Mouse (Mus musculus) forebrain, embryonic 15.5 days (tissue): Measurements from ENCODE around the gene Lilra6. TPM values are rescaled to one million over a fixed set of nuclear protein-coding genes. Genes with fewer than 3 reads are reported as not detected.
"Not testable (repeated sequence)": the region's sequence is repeated elsewhere in the genome, so short reads cannot be mapped to it uniquely, and the experiment has no call there.

Experiments used
- ATAC-seq: fragments of 200-750 bp; cut with Nextera tagmentation; replicated peaks from 2 replicates; pipeline ENCODE4 v1.8.0; 2017; ENCODE audit warnings: mild to moderate bottlenecking, moderate TSS enrichment, moderate library complexity
- H3K27ac ChIP-seq: fragments of 300-500 bp; sonication (generic); replicated peaks from 2 replicates; pipeline ENCODE4 v1.5.1; 2015; ENCODE audit warnings: mild to moderate bottlenecking, inconsistent platforms
- H3K27me3 ChIP-seq: fragments of 300-500 bp; sonication (generic); 2 replicates; pipeline ENCODE4 v1.6.1; 2015; ENCODE audit warnings: inconsistent platforms
- H3K36me3 ChIP-seq: fragments of 300-500 bp; sonication (generic); 2 replicates; pipeline ENCODE4 v1.6.1; 2015; ENCODE audit warnings: mild to moderate bottlenecking, inconsistent platforms
- H3K4me1 ChIP-seq: fragments of 300-500 bp; sonication (generic); 2 replicates; pipeline ENCODE4 v1.6.1; 2015; ENCODE audit warnings: inconsistent platforms
- H3K4me2 ChIP-seq: fragments of 300-500 bp; sonication (generic); replicated peaks from 2 replicates; pipeline ENCODE4 v1.6.1; 2015; ENCODE audit warnings: mild to moderate bottlenecking, inconsistent platforms
- H3K4me3 ChIP-seq: fragments of 300-500 bp; sonication (generic); 2 replicates; pipeline ENCODE4 v1.5.1; 2015; ENCODE audit warnings: mild to moderate bottlenecking, inconsistent platforms
- H3K9ac ChIP-seq: fragments of 300-500 bp; sonication (generic); replicated peaks from 2 replicates; pipeline ENCODE4 v1.6.1; 2015; ENCODE audit warnings: mild to moderate bottlenecking, inconsistent platforms
- H3K9me3 ChIP-seq: fragments of 300-500 bp; sonication (generic); 2 replicates; pipeline ENCODE4 v1.6.1; 2016; ENCODE audit warnings: inconsistent platforms
- whole genome bisulfite sequencing: fragments of 180-500 bp; shearing (Covaris S2); methylation state at CpG from one replicate; pipeline ENCODE4 v1.1.7; 2015; ENCODE audit warnings: mixed read lengths; 5-methylcytosine and 5-hydroxymethylcytosine counted together
- polyA plus RNA-seq: library from polyadenylated mRNA; unstranded; fragments of >200 nt; fragmentation: Nextera tagmentation; extraction: Ambion mirVana; gene quantifications from 2 replicates; pipeline ENCODE4 v1.2.1, GENCODE M21; 2015

The Lilra6 gene
- polyA plus RNA-seq, result not detected in 2 replicates

DNA sequence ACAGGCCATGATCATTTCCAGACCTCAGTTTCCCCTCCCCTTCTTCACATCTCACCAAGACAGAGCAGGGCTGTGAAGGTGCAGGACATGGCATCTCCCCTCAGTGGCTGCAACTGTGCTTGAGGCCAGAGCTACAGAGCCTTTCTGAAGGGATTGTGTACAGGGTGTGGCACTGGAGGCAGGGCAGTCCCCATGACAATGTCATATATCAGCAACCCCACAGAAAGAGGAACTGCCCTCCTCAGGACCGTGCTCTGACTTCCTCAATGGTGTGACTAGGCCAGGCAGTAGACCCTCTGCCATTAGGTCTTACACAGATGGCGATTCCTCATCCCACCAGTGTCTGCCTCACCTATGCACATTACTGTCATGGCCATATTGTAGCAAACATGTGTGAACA, at the start of gene Lilra6:
Lilra6 (minus strand) TSS at position 117 of the 400 bp plus-strand sequence.
- H3K4me3 ChIP-seq, H3K9ac ChIP-seq, H3K36me3 ChIP-seq, H3K4me2 ChIP-seq, H3K4me1 ChIP-seq, H3K27me3 ChIP-seq, ATAC-seq, H3K27ac ChIP-seq, H3K9me3 ChIP-seq: not testable (repeated sequence)
- WGBS, result 78% methylated on average over 2 of the region's 2 CpGs

DNA sequence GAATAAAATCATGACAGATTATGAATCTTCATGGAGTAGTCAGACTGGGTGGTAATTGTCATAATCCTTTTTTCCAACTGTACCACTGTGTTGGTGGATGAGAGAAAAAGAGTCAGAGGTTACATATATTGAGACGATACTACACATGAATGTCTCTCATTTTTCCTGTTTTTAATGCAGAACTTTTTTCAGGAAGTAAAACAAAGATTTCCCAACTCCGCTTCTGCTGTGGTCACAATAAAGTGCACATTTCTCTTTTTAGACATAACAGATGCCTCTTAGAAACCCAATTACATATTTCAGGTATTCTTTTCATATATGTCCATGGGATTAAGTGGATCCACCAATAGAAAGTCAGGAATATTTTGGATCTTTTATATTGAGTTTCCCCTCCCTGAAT, 46.7 kb upstream of the Lilra6 start:
- Histone ChIP-seq H3K4me1 (no peaks in the 10 kb centered on the region), H3K36me3 (no peaks in the 10 kb centered on the region), H3K4me3 (no peak overlapping the region), H3K27ac (no peak overlapping the region), H3K27me3 (no peaks in the 10 kb centered on the region), H3K4me2 (no peak overlapping the region), H3K9ac (no peak overlapping the region), H3K9me3 (no peaks in the 10 kb centered on the region)
- ATAC-seq, result no peak
- 92% methylated on average over 2 of the region's 2 CpGs for WGBS

DNA sequence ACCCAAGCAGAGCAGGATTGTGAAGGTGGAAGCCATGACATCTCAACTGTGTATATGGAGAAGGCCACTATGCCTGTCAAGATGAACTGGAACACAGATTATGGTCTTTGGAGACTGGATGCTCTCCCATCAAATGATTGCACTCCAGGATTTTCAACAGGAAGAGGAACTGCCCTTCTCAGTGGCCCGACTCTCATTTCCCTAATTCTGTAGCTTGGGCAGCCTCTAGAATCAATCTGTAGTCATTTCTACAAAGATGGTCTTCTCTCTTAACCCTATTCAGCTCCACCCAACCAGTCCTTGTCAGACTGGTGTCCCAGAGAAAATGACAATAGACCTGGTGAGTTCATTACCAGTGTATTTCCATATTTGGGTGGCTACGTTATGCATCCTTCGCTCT, 42.1 kb upstream of the Lilra6 start:
- Histone ChIP-seq H3K4me2 (no peak overlapping the region), H3K9ac (no peak overlapping the region), H3K27me3 (no peaks in the 10 kb centered on the region), H3K9me3 (no peaks in the 10 kb centered on the region), H3K4me1 (no peaks in the 10 kb centered on the region), H3K36me3 (no peaks in the 10 kb centered on the region), H3K4me3 (no peak overlapping the region), H3K27ac (no peak overlapping the region)
- no peak for ATAC-seq
- WGBS, result 86% methylated on average over 3 of the region's 3 CpGs

DNA sequence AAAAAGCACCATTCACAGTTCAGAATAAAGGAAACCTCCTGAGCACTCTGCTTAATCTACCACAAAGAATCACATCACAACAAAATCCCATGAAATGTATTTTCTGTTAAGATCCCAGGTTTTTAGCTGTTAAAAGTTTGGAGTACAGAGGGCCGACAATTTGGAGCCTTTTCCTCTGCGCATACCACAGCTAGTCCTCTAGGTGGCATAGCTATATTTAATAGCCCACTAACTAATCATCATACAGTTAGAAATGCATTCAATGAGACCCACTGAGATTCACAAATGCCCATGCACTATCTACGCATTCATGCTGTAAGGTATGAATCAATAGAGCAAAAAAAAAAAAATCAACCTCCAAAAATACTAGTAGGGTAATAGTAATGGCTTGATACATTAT, 33.9 kb upstream of the Lilra6 start:
- no peak for ATAC-seq
- Histone ChIP-seq H3K4me2 (no peak overlapping the region), H3K36me3 (no peaks in the 10 kb centered on the region), H3K27ac (no peak overlapping the region), H3K27me3 (no peaks in the 10 kb centered on the region), H3K4me1 (no peaks in the 10 kb centered on the region), H3K4me3 (no peak overlapping the region), H3K9me3 (no peaks in the 10 kb centered on the region), H3K9ac (no peak overlapping the region)
- WGBS, result 80% methylated on average over 3 of the region's 3 CpGs

DNA sequence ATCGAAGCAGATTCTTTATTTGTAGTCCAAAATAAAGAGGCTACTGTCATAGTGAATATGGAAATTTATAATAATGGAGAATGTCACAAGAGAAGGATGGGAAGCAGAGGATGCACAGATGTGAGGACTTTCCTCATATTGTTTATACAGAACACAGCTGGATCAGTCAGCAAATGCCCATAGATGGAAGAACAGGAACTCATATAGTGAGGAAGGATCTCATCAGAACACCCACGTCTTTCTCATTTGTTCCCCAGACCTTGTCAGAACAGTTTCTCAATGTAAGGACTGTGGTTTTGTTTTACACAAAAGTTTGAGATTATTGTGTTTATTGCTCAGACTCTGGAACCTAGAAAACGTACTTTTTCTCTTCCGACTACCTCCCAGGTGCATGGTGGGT, 32.9 kb upstream of the Lilra6 start:
- no peak overlapping the region for H3K4me3 ChIP-seq
- no peak for ATAC-seq
- H3K9me3 ChIP-seq, result no peaks in the 10 kb centered on the region
- H3K4me2 ChIP-seq, result no peak overlapping the region
- no peak overlapping the region for H3K27ac ChIP-seq
- no peaks in the 10 kb centered on the region for H3K27me3 ChIP-seq
- H3K9ac ChIP-seq, result no peak overlapping the region
- no peaks in the 10 kb centered on the region for H3K4me1 ChIP-seq
- 80% methylated on average over 4 of the region's 4 CpGs for WGBS
- no peaks in the 10 kb centered on the region for H3K36me3 ChIP-seq

DNA sequence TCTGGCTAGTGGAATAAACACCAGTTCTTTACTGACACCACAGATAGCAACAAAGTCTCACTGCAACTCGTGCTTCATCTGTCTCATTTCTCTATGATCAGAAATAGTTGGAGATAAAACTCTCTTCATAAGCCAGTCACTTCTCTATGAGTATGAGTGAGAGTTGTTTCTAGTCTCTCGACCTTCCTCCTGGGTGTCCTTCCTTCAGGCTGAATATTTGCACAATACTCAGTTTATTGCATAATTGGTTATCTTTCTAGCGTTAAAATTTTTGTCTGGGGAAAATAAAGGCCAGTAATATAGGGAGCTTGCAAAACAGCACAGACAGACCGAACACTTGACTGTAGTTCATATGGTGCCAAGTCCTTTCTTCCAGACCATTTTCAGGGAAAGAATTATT, 30.8 kb upstream of the Lilra6 start:
- H3K4me3 ChIP-seq, result no peak overlapping the region
- 66% methylated on average over 4 of the region's 4 CpGs for WGBS

DNA sequence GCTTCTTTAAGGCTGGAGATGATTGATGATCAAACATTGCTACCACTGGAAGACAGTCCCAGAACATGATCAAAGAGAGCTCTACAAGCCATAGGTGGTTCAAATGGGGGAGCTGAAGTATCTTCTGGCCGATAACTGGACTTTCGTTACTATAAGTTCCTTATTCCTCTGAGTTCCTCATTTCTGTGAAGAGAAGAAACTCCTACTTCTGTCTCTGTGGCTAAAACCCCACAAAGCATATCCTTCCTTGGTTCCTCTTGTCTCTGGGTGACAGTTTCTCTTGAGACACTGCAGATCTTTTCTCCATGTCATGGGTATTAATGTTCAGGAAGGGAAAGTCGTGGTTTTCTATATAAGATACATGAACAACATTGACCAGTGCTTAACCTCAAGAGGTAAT, 25.6 kb upstream of the Lilra6 start:
- H3K27ac ChIP-seq, result no peak overlapping the region

More for the DNA sequence above, 30.8 kb upstream of the Lilra6 start:
- Histone ChIP-seq H3K36me3 (no peaks in the 10 kb centered on the region), H3K9ac (no peak overlapping the region), H3K27ac (no peak overlapping the region), H3K9me3 (no peaks in the 10 kb centered on the region), H3K27me3 (no peaks in the 10 kb centered on the region), H3K4me1 (no peaks in the 10 kb centered on the region), H3K4me2 (no peak overlapping the region)
- ATAC-seq, result no peak

DNA sequence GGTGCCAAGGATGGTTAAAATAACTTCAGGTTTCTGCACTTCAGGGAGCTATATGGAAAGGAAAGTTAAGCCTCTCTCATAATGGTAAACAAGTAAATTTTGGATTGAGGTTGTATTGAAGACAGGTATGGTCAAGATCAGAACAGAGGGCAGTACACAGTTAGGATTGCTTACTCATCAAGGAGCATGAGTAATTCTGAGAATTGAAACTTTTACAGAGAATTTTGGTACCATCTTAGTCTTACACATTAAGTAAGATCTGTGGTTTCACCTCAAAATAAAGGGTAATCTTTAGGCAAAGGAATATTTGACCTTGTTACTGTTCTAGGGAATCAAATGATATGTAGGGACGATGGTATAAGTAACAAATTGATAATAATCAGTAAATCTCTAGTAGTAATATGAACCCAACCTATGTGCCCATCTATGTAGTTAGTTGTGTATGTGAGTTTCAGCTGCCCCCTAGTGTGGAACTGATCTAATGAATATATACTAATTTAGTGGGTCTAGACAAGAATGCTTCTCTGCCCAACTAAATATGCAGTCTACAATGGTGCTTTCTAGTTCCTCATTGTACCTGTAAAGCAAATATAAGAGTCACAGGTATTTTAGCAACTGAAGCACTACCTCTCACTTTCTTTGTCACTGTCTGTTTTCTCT, 24.7 kb upstream of the Lilra6 start:
- H3K9ac ChIP-seq, result no peak overlapping the region
- ATAC-seq, result no peak
- 73% methylated on average over 1 of the region's 1 CpGs for WGBS

More for the DNA sequence above, 25.6 kb upstream of the Lilra6 start:
- 83% methylated on average over 3 of the region's 3 CpGs for WGBS
- H3K36me3 ChIP-seq, result no peaks in the 10 kb centered on the region
- H3K9me3 ChIP-seq, result no peaks in the 10 kb centered on the region
- no peak overlapping the region for H3K9ac ChIP-seq
- no peak for ATAC-seq
- H3K27me3 ChIP-seq, result no peaks in the 10 kb centered on the region
- H3K4me2 ChIP-seq, result no peak overlapping the region
- H3K4me1 ChIP-seq, result no peaks in the 10 kb centered on the region
- no peak overlapping the region for H3K4me3 ChIP-seq

DNA sequence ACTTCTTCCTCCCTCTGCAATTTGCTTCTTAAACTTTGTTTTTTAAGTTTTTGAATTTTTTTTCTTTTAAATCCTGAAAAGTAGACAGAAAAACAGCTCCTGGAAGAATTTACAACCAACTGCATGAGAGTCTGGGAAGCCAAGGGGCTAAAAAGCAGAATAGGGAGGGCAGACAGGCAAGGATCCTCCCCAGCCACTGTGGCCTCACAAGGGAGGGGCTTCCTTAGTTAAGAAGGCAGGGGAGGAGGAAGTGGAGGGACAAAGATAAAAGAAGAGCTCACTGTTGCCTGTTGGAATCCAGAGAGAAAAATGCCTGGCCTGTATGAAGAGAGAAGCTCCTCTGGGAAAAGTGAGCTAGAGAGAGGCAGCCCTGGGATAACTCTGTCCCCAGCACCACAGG, 20.2 kb upstream of the Lilra6 start:
- not testable (repeated sequence) for H3K27ac ChIP-seq, H3K27me3 ChIP-seq, H3K9me3 ChIP-seq, H3K9ac ChIP-seq, H3K4me2 ChIP-seq, H3K4me3 ChIP-seq, ATAC-seq, H3K36me3 ChIP-seq, H3K4me1 ChIP-seq

More for the DNA sequence above, 24.7 kb upstream of the Lilra6 start:
- no peaks in the 10 kb centered on the region for H3K27me3 ChIP-seq
- no peak overlapping the region for H3K27ac ChIP-seq
- no peaks in the 10 kb centered on the region for H3K4me1 ChIP-seq
- H3K4me3 ChIP-seq, result no peak overlapping the region
- H3K9me3 ChIP-seq, result no peaks in the 10 kb centered on the region
- no peak overlapping the region for H3K4me2 ChIP-seq
- no peaks in the 10 kb centered on the region for H3K36me3 ChIP-seq

DNA sequence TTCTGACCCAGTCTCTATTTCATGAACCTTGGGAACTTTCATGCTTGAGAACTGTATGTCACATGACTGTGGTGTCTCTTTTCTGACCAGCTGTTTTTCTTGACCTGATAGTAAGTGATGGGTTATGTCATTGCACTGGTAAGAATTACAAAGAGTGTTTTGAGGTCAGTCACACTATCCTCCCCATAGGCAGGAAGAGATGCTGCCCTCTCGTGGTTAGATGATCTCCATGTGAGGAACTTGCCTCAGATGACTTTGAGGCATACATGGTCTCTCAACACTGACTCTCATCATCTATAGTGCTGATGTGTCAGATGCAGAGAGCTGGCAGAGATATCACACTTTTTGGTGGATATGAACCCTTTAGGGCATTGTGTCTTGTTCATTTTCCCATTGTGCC, 11.6 kb downstream of the Lilra6 start:
- Histone ChIP-seq H3K4me1 (no peaks in the 10 kb centered on the region), H3K27me3 (no peaks in the 10 kb centered on the region), H3K27ac (no peak overlapping the region), H3K36me3 (no peaks in the 10 kb centered on the region), H3K4me3 (no peak overlapping the region), H3K4me2 (no peak overlapping the region), H3K9me3 (no peaks in the 10 kb centered on the region), H3K9ac (no peak overlapping the region)
- ATAC-seq, result no peak
- 19% methylated on average over 1 of the region's 1 CpGs for WGBS

DNA sequence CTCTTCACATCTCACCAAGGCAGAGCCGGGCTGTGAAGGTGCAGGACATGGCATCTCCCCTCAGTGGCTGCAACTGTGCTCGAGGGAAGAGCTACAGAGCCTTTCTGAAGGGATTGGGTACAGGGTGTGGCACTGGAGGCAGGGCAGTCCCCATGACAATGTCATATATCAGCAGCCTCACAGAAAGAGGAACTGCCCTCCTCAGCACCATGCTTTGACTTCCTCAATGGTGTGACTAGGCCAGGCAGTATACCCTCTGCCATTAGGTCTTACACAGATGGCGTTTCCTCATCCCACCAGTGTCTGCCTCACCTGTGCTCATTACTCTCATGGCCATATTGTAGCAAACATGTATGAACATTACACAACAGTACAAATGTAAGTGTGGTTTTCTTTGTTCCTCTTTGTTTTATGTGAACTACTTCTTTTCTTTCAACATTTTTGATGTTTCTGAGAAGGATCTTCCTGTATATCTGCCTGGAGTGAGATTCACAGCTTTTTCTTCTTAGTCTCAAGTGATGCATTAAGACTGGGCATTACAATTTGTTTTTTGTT, 17.2 kb downstream of the Lilra6 start, which contains the start of gene Gm14548:
Gm14548 (minus strand) TSS at position 85 of the 555 bp plus-strand sequence.
- not testable (repeated sequence) for H3K4me1 ChIP-seq, H3K9ac ChIP-seq, H3K9me3 ChIP-seq, H3K36me3 ChIP-seq, H3K4me3 ChIP-seq, H3K27me3 ChIP-seq, H3K27ac ChIP-seq, ATAC-seq, H3K4me2 ChIP-seq
- WGBS, result 62% methylated on average over 3 of the region's 3 CpGs

DNA sequence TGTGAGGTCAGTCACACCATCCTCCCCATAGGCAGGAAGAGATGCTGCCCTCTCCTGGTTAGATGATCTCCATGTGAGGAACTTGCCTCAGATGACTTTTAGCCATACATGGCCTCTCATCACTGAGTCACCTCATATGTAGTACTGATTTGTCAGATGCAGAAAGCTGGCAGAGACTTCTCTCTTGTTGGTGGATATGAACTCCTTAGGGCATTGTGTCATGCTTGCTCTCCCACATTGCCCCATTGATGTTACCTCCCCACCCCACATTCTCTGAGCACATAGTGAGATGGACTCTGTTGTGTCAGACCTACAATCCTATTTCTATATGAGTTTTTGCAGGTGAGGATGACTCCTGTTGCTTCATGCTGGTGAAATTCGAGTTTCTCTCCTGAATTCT, 40.3 kb downstream of the Lilra6 start:
- H3K4me1 ChIP-seq, ATAC-seq, H3K4me2 ChIP-seq, H3K4me3 ChIP-seq, H3K27me3 ChIP-seq, H3K27ac ChIP-seq, H3K9me3 ChIP-seq, H3K36me3 ChIP-seq, H3K9ac ChIP-seq: not testable (repeated sequence)
- WGBS, result no CpG with 5 or more reads among the region's 1 CpGs
